Mouse (Mus musculus) liver, embryonic 14.5 days (tissue): ENCODE data around the gene Teddm1a. TPM values are rescaled to one million over a fixed set of nuclear protein-coding genes. Genes with fewer than 3 reads are reported as not detected.

Experiments
- ATAC-seq: fragments of 200-750 bp; cut with Nextera tagmentation; 2 replicates; pipeline ENCODE4 v1.8.0; 2017; ENCODE audit warnings: moderate number of reproducible peaks, mild to moderate bottlenecking, moderate library complexity; ENCODE audit not compliant: insufficient read depth
- DNase-seq, 3 experiments: peaks; one replicate each; pipeline ENCODE4 v3.0.0-alpha.2; 2012 to 2013; ENCODE audit warnings: low read depth in 3 of 3, low spot score in 3 of 3
- H3K27ac ChIP-seq: fragments of 300-500 bp; sonication (generic); 2 replicates; pipeline ENCODE4 v1.5.1; 2014; ENCODE audit warnings: moderate library complexity, mild to moderate bottlenecking, control low read depth, inconsistent platforms
- H3K27me3 ChIP-seq: fragments of 300-500 bp; sonication (generic); 2 replicates; pipeline ENCODE4 v1.6.1; 2014; ENCODE audit warnings: mild to moderate bottlenecking, low read length, moderate library complexity; ENCODE audit not compliant: control insufficient read depth, insufficient read depth
- H3K36me3 ChIP-seq: fragments of 300-500 bp; sonication (generic); replicated peaks from 2 replicates; pipeline ENCODE4 v1.6.1; 2014; ENCODE audit warnings: low read depth; ENCODE audit not compliant: control insufficient read depth, insufficient read depth
- H3K4me1 ChIP-seq, 2 experiments: fragments of 200-500 bp in 1 of 2; fragments of 300-500 bp in 1 of 2; sonication (generic) in 1 of 2; replicated peaks; 2 replicates each; pipeline ENCODE4 v1.6.1; 2012 to 2014; ENCODE audit warnings: antibody characterized with exemption in 1 of 2, inconsistent platforms in 1 of 2, low read length in 1 of 2; ENCODE audit not compliant: control insufficient read depth in 2 of 2, insufficient read depth in 2 of 2
- H3K4me2 ChIP-seq: fragments of 300-500 bp; sonication (generic); 2 replicates; pipeline ENCODE4 v1.6.1; 2014; ENCODE audit warnings: low read depth, mild to moderate bottlenecking, control low read depth, moderate library complexity
- H3K4me3 ChIP-seq, 2 experiments: fragments of 200-500 bp in 1 of 2; fragments of 300-500 bp in 1 of 2; sonication (generic) in 1 of 2; 2 replicates each; pipeline ENCODE4 v1.5.1; 2012 to 2014; ENCODE audit warnings: low read depth in 2 of 2, low read length in 2 of 2, mild to moderate bottlenecking in 2 of 2, control low read depth in 1 of 2, inconsistent platforms in 1 of 2, moderate library complexity in 1 of 2; ENCODE audit not compliant: insufficient read depth in 1 of 2
- H3K9ac ChIP-seq: fragments of 300-500 bp; sonication (generic); replicated peaks from 2 replicates; pipeline ENCODE4 v1.6.1; 2014; ENCODE audit warnings: mild to moderate bottlenecking, control low read depth, moderate library complexity
- H3K9me3 ChIP-seq: fragments of 300-500 bp; sonication (generic); 2 replicates; pipeline ENCODE4 v1.6.1; 2016; ENCODE audit warnings: low read length, mixed read lengths; ENCODE audit not compliant: control insufficient read depth
- CTCF ChIP-seq: IDR thresholded peaks from 2 replicates; pipeline ENCODE4 v1.5.1; 2016; ENCODE audit warnings: antibody characterized with exemption, low read depth, control low read depth
- EP300 ChIP-seq: IDR thresholded peaks from 2 replicates; pipeline ENCODE4 v1.6.1; 2016; ENCODE audit warnings: antibody characterized with exemption, low read depth
- WGBS: fragments of 180-500 bp; shearing (Covaris S2); extraction: QIAGEN DNeasy Blood & Tissue Kit; methylation state at CpG from one replicate; pipeline ENCODE4 v1.1.7; 2014; ENCODE audit not compliant: insufficient replicate concordance; 5-methylcytosine and 5-hydroxymethylcytosine counted together
- polyA plus RNA-seq, 2 experiments: library from polyadenylated mRNA; depleted of rRNA in 1 of 2; stranded (reverse) in 1 of 2; unstranded in 1 of 2; fragments of >200 nt; fragmentation: Nextera tagmentation in 1 of 2; extraction: Ambion mirVana in 1 of 2; gene quantifications; 2 replicates each; pipeline versions ENCODE4 v1.2.1 to v1.2.3; 2012 to 2014

Teddm1a gene
- polyA plus RNA-seq, 2 experiments, result not detected

DNA sequence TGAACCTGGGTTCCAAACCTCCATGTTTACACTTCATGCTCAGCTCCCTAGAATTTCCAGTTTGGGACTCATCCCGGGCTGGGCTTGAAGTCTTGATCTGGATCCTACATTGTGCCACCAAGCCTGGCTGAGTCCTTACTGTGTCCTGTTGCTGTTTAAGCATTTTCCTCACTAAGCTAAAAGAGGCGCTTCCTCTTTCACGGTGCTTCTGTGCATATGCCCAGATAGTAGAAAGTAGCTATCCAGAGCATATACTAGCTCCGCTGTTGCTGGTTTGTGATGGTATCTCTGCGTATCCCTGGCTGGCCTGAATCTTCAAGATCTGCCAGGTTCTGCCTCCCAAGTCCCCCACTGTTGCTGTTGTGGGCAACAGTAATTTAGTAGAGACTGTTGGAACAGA lies 18.9 kb downstream of the Teddm1a start:
- ATAC-seq, result peak; percentile 2; the same call in 1 of the 2 replicates
- Histone ChIP-seq H3K4me3 (no peak overlapping the region), H3K27me3 (no peaks in the 10 kb centered on the region), H3K9me3 (no peaks in the 10 kb centered on the region), H3K27ac (no peak overlapping the region), H3K9ac (no peak overlapping the region), H3K4me1 (peaks cover 0 to 8% of the 10 kb centered on the region in 2 experiments; a peak in 2 of 4 replicates), H3K36me3 (peaks cover 49% of the 10 kb centered on the region), H3K4me2 (no peak overlapping the region)
- DNase-seq, result no peak
- TF ChIP-seq EP300, result no peak
- TF ChIP-seq CTCF, result no peak
- 66% methylated on average over 5 of the region's 5 CpGs for whole genome bisulfite sequencing

DNA sequence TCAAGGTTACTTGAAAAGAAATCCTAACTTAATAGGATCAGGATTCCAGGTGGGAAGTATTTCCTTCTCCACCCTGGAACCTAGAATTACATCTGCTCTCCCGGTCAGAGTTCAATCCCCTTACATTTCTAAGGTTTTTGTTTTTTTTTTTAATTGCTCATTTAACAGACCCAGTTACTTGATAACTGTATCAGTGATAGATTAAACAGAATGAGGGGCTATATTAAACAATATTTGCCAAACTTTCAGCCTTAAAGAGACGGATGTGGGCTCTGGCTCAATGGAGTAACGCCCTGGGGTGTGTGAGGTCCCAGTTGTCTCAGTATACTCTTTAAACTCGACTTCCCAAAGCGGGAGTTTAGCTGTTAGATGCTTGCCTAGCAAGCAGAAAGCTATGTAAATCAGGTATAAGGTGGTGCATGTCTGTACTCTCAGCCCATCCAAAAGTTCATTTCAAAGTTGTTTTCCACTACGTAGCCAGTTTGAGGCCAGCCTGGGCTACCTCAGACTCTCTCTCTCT lies 19.8 kb downstream of the Teddm1a start:
- H3K4me3 ChIP-seq, result no peak overlapping the region
- H3K27me3 ChIP-seq, result no peaks in the 10 kb centered on the region
- DNase-seq (no peak), ATAC-seq (no peak)
- TF ChIP-seq EP300 (no peak), CTCF (no peak)
- no peak overlapping the region for H3K9ac ChIP-seq
- no peak overlapping the region for H3K27ac ChIP-seq
- H3K36me3 ChIP-seq, result peaks cover 41% of the 10 kb centered on the region
- no peaks in the 10 kb centered on the region for H3K9me3 ChIP-seq
- no peak overlapping the region for H3K4me2 ChIP-seq
- WGBS, result 77% methylated on average over 6 of the region's 6 CpGs
- H3K4me1 ChIP-seq, result peaks cover 0 to 8% of the 10 kb centered on the region in 2 experiments; a peak in 2 of 4 replicates

- Histone ChIP-seq H3K27ac (no peak overlapping the region), H3K36me3 (peaks cover 16% of the 10 kb centered on the region), H3K4me3 (no peak overlapping the region), H3K4me2 (no peak overlapping the region), H3K9me3 (no peaks in the 10 kb centered on the region), H3K9ac (no peak overlapping the region), H3K4me1 (peaks cover 0 to 8% of the 10 kb centered on the region in 2 experiments; a peak in 2 of 4 replicates), H3K27me3 (no peaks in the 10 kb centered on the region)
- TF ChIP-seq CTCF (no peak), EP300 (no peak)
- 55% methylated on average over 3 of the region's 3 CpGs for WGBS
- DNase-seq, result no peak
- no peak for ATAC-seq
Observed at GRCm38 (mm10) chr1:153913869-153914268, 22.3 kb downstream of the Teddm1a start.

DNA sequence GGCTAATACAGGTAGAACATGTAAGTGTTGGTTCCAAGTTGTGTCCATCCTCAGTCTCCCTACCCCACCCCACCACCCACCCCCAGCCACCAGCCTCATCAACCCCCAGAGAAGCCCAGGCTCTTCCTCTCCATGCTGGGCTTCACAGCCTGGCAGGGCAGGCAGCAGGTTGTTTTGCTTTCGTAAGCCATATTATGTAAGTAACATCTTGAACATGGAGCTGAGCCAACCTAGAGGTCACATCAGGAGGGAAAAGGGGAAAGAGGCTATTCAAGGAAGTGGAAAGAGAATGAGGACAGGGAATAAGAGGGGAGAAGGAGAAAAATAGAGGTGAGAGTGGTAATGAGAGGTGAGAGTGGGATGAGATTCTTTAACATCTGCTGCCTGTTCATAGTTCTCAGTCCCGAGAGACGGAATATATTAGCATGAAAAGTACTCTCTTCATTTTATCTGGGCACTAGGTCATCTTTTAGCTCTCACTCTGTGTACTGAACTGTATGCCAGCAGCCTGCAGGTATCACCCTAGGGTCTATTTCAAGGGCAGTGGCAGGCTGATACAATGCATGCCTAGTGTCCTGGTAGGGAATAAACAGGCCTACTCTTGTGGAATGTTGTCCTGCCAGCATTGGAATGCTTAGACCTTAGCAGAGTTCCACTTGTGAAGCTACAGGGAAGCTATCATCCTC lies 27.1 kb downstream of the Teddm1a start:
- no peak overlapping the region for H3K9ac ChIP-seq
- no peak for TF ChIP-seq CTCF
- TF ChIP-seq EP300, result no peak
- no peaks in the 10 kb centered on the region for H3K27me3 ChIP-seq
- 72% methylated on average over 3 of the region's 3 CpGs for WGBS
- no peaks in the 10 kb centered on the region for H3K36me3 ChIP-seq
- no peak overlapping the region for H3K4me2 ChIP-seq
- no peak overlapping the region for H3K27ac ChIP-seq
- H3K4me3 ChIP-seq, result no peak overlapping the region
- no peak for DNase-seq
- H3K4me1 ChIP-seq, result no peaks in the 10 kb centered on the region
- H3K9me3 ChIP-seq, result no peaks in the 10 kb centered on the region
- ATAC-seq, result no peak

GRCm38 (mm10) chr1:153921642-153922041 lies 30.1 kb downstream of the Teddm1a start:
- DNase-seq (no peak), ATAC-seq (no peak)
- Histone ChIP-seq H3K4me3 (no peak overlapping the region), H3K4me1 (no peaks in the 10 kb centered on the region), H3K27ac (no peak overlapping the region), H3K27me3 (no peaks in the 10 kb centered on the region), H3K9ac (no peak overlapping the region), H3K4me2 (no peak overlapping the region), H3K36me3 (no peaks in the 10 kb centered on the region), H3K9me3 (no peaks in the 10 kb centered on the region)
- TF ChIP-seq EP300 (no peak), CTCF (no peak)
- 65% methylated on average over 3 of the region's 3 CpGs for WGBS
